Mouse (Mus musculus) left cerebral cortex, postnatal 25 days (tissue): ENCODE results near the gene Areg. TPM values are rescaled to one million over a fixed set of nuclear protein-coding genes. Genes with fewer than 3 reads are reported as not detected.
A peak's percentile ranks its signal among the peaks of the same experiment; 100 is the strongest.

Experiments
- DNase-seq, 2 experiments: peaks; one replicate each; pipeline ENCODE4 v3.0.0; 2022; ENCODE audit warnings: low spot score in 2 of 2, mixed read lengths in 1 of 2
- intact Hi-C: fragments of 180-260 bp; cut with DNase I; formaldehyde crosslinking; loops from one replicate; pipeline ENCODE4 v1.15.1; 2025
- total RNA-seq, 2 experiments: library from RNA; stranded (reverse); gene quantifications; 2 replicates each; pipeline ENCODE4 v1.2.3; 2021

Areg gene
- under 1 TPM in 1 of 2 experiments, not detected in 1; 0.37 TPM for total RNA-seq

GRCm38 (mm10) chr5:91139446-91139873 lies at the start of gene Areg:
Gene Areg (plus strand): TSS chr5:91139599.
- DNase-seq, result peak; percentile 42 to 58
- intact Hi-C loops, result no loop called here

GRCm38 (mm10) chr5:91090301-91090700 lies 49.1 kb upstream of the Areg start:
- intact Hi-C loops, result no loop called here
- DNase-seq, result no peak

GRCm38 (mm10) chr5:91097911-91098614 lies 41.3 kb upstream of the Areg start:
- no peak for DNase-seq
- intact Hi-C loops, result no loop called here

- intact Hi-C loops, result no loop called here
These were observed 37.7 kb upstream of the Areg start for GRCm38 (mm10) chr5:91101742-91102141.

GRCm38 (mm10) chr5:91103943-91104665 lies 35.3 kb upstream of the Areg start:
- intact Hi-C loops, result no loop called here
- DNase-seq, result no peak

More at GRCm38 (mm10) chr5:91101742-91102141, 37.7 kb upstream of the Areg start:
- DNase-seq, result peak in 1 of 2 experiments; percentile 39

GRCm38 (mm10) chr5:91106248-91106647 lies 33.2 kb upstream of the Areg start:
- DNase-seq, result no peak
- intact Hi-C loops, result no loop called here

- DNase-seq, result no peak
- intact Hi-C loops, result no loop called here
These were observed 29.3 kb upstream of the Areg start for GRCm38 (mm10) chr5:91110023-91110670.

GRCm38 (mm10) chr5:91111019-91111418 lies 28.4 kb upstream of the Areg start:
- DNase-seq, result no peak
- intact Hi-C loops, result no loop called here

- no peak for DNase-seq
- intact Hi-C loops, result no loop called here
These were observed 25.4 kb upstream of the Areg start for GRCm38 (mm10) chr5:91113967-91114366.

GRCm38 (mm10) chr5:91114574-91114973 lies 24.8 kb upstream of the Areg start:
- intact Hi-C loops, result no loop called here
- no peak for DNase-seq

- intact Hi-C loops, result no loop called here
- no peak for DNase-seq
These were observed 20.8 kb upstream of the Areg start for GRCm38 (mm10) chr5:91118618-91119017.

- DNase-seq, result no peak
- intact Hi-C loops, result no loop called here
These were observed 16.0 kb upstream of the Areg start for GRCm38 (mm10) chr5:91123404-91123803.

GRCm38 (mm10) chr5:91124140-91124539 lies 15.3 kb upstream of the Areg start:
- DNase-seq, result no peak
- intact Hi-C loops, result no loop called here

GRCm38 (mm10) chr5:91126623-91127022 lies 12.8 kb upstream of the Areg start:
- intact Hi-C loops, result no loop called here
- DNase-seq, result no peak

GRCm38 (mm10) chr5:91134961-91135360 lies 4.4 kb upstream of the Areg start:
- intact Hi-C loops, result no loop called here
- DNase-seq, result no peak

GRCm38 (mm10) chr5:91138970-91139369 lies 429 bp upstream of the Areg start:
- intact Hi-C loops, result no loop called here

GRCm38 (mm10) chr5:91140896-91141448 lies 1.6 kb downstream of the Areg start:
- no peak for DNase-seq
- intact Hi-C loops, result no loop called here

More at GRCm38 (mm10) chr5:91138970-91139369, 429 bp upstream of the Areg start:
- DNase-seq, result no peak

GRCm38 (mm10) chr5:91144971-91145370 lies 5.6 kb downstream of the Areg start:
- intact Hi-C loops, result no loop called here
- DNase-seq, result peak in 1 of 2 experiments; percentile 62

- no peak for DNase-seq
- intact Hi-C loops, result no loop called here
These were observed 7.6 kb downstream of the Areg start for GRCm38 (mm10) chr5:91147001-91147400.

GRCm38 (mm10) chr5:91148054-91148453 lies 8.7 kb downstream of the Areg start:
- no peak for DNase-seq
- intact Hi-C loops, result no loop called here
